Mouse (Mus musculus): Measurements from ENCODE around the gene Mea1.

DNA sequence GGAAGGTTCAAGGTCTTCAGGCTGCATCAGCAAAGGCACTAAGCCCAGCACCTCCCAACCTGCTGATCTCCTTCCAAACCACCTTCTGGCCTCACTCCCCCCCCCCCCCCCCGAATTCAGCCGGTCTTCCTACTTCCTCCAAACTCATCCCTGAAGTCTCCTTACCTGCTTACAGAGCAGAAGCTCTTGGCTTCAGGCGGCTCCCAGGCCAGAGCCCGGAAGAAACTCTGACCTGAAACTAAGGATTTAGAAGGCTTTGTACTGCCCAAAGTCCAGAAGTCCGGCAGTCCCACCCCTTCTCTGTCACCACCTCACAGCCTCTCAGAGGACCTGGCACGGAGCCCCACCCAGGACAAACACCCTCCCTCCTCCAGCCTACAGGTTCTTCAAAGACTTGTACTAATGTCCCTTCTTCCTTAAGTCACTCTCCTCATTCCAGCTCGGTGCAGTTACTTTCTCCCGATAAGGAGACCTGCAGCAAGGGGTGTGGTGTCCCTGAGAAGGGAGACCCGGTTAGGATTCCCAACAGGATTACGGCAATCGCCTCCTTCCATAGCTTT lies 33.6 kb upstream of the Mea1 start:
- TF ChIP-seq CTCF (IDR thresholded peaks at IDR 0.05; ENCODE audit: control insufficient read depth, insufficient read depth, insufficient replicate concordance, low read depth, low read length): no peak
- no peak for TF ChIP-seq POLR2A (IDR thresholded peaks at IDR 0.05; ENCODE audit: control insufficient read depth, low read depth, low read length)
